Mouse (Mus musculus) liver, adult (tissue): ENCODE results near the gene Syne3.

Source experiments
- GATA4 ChIP-seq: IDR thresholded peaks from 2 replicates; pipeline ENCODE4 v1.6.1; 2014; ENCODE audit warnings: mild to moderate bottlenecking, low read length; ENCODE audit not compliant: insufficient replicate concordance

Gene Syne3

GRCm38 (mm10) chr12:104935144-104935543 is 74.5 kb downstream of the Syne3 start:
- TF ChIP-seq GATA4: no peak

GRCm38 (mm10) chr12:104933800-104934199 is 75.8 kb downstream of the Syne3 start:
- TF ChIP-seq GATA4: no peak

- no peak for TF ChIP-seq GATA4
Measured at GRCm38 (mm10) chr12:104933217-104933616, 76.4 kb downstream of the Syne3 start.

- TF ChIP-seq GATA4: no peak
Measured at GRCm38 (mm10) chr12:104925765-104926164, 83.8 kb downstream of the Syne3 start.

- TF ChIP-seq GATA4: no peak
Measured at GRCm38 (mm10) chr12:104925035-104925434, 84.6 kb downstream of the Syne3 start.

GRCm38 (mm10) chr12:104924546-104924945 is 85.1 kb downstream of the Syne3 start:
- TF ChIP-seq GATA4: no peak

- TF ChIP-seq GATA4: no peak
Measured at GRCm38 (mm10) chr12:104923948-104924388, 85.6 kb downstream of the Syne3 start.

- no peak for TF ChIP-seq GATA4
Measured at GRCm38 (mm10) chr12:104922647-104923046, 87.0 kb downstream of the Syne3 start.

- no peak for TF ChIP-seq GATA4
Measured at GRCm38 (mm10) chr12:104921071-104921470, 88.5 kb downstream of the Syne3 start.

- TF ChIP-seq GATA4: no peak
Measured at GRCm38 (mm10) chr12:104919247-104919646, 90.4 kb downstream of the Syne3 start.

GRCm38 (mm10) chr12:104917927-104918326 is 91.7 kb downstream of the Syne3 start:
- no peak for TF ChIP-seq GATA4

- TF ChIP-seq GATA4: no peak
Measured at GRCm38 (mm10) chr12:104917297-104917696, 92.3 kb downstream of the Syne3 start.

GRCm38 (mm10) chr12:104916776-104917175 is 92.8 kb downstream of the Syne3 start:
- no peak for TF ChIP-seq GATA4

GRCm38 (mm10) chr12:104915681-104916080 is 93.9 kb downstream of the Syne3 start:
- TF ChIP-seq GATA4: no peak

GRCm38 (mm10) chr12:104912990-104913389 is 96.6 kb downstream of the Syne3 start:
- TF ChIP-seq GATA4: no peak

- TF ChIP-seq GATA4: no peak
Measured at GRCm38 (mm10) chr12:104912281-104912933, 97.2 kb downstream of the Syne3 start.

GRCm38 (mm10) chr12:104909750-104910149 is 99.9 kb downstream of the Syne3 start:
- TF ChIP-seq GATA4: no peak
